Mouse (Mus musculus) mouse embryonic stem cell (cell line): ENCODE results near the gene Rnf24.

Experiments
- in situ Hi-C, 2 experiments: fragments of 300-500 bp; cut with MboI; formaldehyde crosslinking; loops; 1 replicate in 1 of 2; 3 replicates in 1 of 2; pipeline ENCODE4 v1.14.3; 2019 to 2020; ENCODE audit warnings: low sequenced_read_pairs in 2 of 2, low pct_unique_long_range_greater_than_20kb in 1 of 2, mixed read lengths in 1 of 2; ENCODE audit not compliant: unreplicated experiment in 1 of 2

Rnf24 gene

DNA sequence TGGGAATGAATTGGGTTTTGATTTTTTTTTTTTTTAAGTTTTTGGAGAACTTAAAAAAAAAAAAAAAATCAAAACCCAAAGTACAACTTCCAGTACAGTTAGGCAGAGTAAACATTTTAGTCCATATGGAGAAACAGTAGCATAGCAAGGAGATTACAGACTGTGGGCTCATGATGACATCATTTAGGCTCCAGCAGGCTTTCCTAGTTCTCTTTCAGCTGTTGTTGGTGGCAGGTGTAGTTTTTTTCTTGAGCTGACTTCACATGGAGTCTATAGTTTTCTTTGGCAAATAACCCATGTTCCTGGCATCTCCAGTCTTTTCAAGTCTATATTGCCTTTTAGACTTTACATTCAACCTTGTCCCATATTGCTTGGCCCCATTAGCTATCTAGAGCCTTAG, 62.0 kb downstream of the Rnf24 start:
- in situ Hi-C loops: no loop called here

DNA sequence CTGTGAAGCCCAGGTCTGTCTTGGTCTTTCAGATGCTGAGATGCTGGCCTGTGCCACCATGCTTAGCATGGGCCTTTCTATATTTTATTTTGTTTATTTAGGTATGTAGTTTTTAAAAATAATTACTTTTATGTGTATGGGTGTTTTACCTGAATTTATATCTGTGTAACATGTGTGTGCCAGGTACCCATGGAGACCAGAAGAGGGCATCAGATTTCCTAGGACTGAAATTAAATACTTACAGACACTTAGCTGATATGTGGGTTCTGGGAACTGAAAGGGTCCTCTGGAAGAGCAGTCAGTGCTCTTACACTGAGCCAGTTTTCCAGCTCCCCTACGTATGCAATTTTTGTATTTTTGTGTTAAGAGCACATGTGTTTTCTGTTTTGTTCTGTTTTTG, 66.4 kb downstream of the Rnf24 start:
- in situ Hi-C loops: no loop called here

DNA sequence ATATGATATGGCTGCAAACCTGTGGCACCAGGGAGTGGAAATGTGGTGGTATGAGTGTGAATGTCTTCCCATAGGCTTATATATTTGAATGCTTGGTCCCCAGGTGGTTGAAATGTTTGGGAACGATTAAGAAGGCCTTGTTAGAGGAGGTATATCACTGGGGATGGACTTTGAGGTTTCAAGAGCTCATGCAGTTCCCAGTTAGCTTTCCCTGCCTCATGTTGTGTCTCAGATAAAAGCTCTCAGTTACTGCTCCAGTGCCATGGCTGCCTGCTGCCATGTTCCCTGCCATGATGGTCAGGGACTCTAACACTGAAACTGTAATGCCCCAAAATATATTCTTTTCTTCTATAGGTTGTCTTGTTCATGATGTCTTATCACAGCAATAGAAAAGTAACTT, 71.1 kb downstream of the Rnf24 start:
- in situ Hi-C loops: no loop called here

DNA sequence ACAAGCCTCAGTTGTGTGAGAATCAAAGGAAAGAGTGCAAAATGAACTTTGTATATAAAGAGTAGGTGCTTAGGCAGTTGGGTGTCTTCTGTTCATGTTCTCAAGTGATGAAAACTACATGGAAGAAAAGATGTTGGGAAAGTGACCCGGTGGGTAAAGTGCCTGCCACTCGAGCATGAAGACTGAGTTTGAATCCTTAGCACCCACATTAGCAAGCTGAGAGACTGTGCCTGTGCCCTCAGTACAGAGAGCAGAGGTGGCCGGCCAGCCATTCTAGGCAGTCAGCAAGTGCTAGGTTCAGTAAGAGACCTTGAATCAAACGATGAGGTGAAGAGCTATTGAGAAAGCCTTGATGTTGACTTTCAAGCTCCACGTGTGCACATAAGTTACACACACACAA, 76.0 kb downstream of the Rnf24 start:
- in situ Hi-C loops: no loop called here

GRCm38 (mm10) chr2:131275493-131275892, 77.2 kb downstream of the Rnf24 start:
- in situ Hi-C loops: no loop called here

DNA sequence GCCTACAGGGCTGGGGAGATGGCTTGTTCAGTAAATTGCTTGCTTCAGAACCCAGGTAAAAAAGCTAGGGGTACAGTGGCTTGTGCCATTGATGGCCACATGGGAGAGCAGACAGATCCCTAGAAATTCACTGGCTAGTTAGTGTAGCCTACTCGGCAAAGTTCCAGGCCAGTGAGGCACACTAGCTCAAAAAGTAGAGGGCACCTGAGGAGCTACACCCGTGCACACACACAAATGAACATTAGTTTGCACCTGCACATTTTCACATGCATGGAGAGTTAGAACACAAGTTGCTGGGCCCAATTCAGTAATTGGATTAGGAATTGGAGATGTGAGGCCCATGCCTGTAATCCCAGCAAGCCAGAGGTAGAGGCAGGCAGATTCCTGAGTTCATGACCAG, 87.6 kb downstream of the Rnf24 start:
- in situ Hi-C loops: no loop called here

DNA sequence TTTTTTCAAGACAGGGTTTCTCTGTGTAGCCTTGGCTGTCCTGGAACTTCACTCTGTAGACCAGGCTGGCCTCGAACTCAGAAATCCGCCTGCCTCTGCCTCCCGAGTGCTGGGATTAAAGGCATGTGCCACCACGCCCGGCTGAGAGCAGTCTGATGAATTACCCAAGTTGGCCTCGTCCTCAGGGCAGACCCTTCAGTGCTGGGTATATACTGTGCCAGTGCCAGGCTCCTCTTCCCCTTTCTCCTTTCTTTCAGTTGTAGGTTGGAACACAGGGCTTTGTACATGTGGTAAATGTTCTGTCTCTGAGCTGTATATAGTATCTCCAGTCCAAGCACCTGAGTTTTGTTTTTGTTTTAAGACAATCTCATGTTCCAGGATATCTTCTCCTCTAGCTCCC, 88.7 kb downstream of the Rnf24 start:
- in situ Hi-C loops: no loop called here

DNA sequence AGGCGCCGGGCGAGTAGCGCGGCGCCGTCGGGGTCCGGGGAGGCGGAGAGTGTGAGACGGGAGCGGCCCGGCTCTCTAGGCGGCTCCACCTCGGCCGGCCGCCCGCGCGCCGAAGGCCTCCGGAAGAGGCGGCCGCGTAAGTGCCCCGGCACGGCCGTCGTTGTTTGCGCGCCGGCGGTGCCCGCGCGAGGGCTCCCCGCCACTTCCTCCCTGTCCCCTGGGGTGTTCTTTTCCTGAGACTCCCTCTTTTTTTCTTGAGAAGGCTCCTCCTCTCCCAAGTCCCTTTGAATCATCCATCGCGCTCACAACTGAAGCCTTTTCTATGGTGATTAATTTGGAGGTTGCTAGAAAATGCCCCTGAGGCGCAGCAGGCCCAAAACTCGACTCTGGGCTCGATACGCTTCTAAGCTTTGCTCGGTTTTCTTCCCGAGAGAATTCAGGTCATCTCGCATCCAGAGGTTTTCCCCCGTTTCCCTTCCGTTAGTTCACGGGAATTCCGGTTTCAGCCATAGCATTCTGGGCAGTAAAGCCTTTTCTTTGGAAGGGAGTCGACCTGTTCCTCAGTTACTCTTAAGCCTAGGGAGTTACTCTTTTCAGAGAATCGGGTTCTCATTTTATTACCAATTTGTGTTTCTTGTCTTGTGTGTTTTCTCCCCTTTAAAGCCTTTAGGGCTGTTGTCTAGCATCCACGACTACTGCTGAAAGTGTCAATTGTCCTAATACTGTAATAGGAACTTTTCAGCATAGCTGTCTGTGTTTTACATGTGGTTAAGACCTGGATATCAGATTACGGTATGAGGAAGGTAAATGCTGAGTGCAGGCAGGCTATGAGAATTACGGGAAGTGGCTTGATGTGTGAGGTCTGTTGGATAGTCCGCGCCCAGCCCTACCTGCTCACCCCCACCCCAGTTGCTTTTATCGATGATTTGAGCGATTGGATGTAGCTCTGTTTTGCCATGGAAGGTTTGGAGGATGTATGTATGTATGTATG, 89.7 kb downstream of the Rnf24 start:
- in situ Hi-C loops: no loop called here

DNA sequence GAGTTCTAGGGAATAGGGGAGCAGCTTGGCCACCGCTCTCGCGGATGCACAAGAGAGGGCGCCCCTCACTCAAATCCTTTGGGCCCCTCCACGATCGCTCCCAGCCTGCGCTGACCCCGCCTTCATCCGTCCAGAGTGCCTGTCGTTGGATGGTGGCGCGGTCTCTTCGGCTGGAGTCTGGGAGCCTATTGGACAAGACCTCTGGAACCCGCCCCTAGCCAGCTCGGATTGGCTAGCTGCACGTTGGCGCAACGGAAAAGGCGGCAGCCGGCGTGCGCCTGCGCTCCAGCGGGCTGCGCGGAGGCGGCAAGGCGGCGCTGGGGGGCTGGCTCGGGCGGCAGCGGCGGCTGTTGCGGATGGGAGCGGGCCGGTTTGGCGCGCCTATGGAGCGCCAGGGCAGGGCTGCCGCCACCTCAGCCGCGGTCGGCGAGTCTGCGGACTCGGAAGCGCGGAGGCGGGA, 90.4 kb downstream of the Rnf24 start, which contains the start of gene Pank2:
TSS of gene Pank2 (plus strand) at position 283 of the 460 bp plus-strand sequence.
- in situ Hi-C loops: no loop called here

DNA sequence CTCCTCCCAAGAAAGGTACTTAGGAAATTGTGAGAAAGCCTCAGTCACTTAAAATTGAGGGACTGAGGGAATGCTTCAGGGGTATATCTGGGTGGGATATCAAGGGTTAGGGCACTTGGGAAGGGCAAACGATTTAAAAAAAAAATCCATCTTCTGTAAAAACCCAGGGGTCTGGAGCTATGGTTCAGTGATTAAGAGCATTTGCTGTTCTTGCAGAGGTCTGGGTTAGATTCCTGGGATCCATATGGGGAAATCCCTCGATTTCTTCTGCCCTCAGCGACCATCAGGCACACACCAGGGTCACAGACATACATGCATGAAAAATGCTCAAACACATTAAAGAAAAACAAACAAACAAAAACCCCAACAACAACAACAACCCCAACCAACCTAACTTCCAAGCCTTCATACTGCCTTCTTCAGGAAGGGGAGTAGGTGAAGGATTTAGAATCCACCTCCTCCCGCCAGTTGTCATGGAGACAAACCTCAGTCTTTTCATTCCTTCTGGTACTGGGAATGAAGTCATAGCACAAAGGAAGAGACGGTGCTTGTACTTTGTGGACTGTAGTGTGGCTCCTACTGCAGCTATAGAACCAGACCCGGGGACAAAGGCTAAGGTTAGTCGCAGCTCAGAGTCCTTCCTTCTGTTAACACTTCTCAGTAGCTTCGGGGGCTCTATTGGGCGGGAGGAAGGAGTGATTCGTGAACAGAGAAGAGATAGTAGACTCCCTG, 91.0 kb downstream of the Rnf24 start:
- in situ Hi-C loops: no loop called here

- in situ Hi-C loops: no loop called here
Observed at GRCm38 (mm10) chr2:131260544-131261307, 92.0 kb downstream of the Rnf24 start.

DNA sequence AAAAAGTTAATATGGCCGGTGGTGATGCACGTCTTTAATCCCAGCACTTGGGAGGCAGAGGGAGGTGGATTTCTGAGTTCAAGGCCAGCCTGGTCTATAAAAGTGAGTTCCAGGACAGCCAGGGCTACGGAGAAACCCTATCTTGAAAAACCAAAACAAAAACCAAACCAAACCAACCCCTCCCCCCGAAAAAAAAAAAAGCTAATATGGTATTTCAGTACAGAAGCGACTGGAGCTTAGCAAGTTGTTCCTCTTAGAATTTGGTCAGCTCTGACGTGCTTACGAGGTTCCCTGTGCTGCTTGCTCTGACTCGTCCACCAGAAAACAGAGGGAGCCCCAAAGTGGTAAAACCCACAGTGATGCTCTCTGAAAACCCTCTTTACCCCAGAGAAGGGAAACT, 94.0 kb downstream of the Rnf24 start:
- in situ Hi-C loops: loop anchor here in 1 of 2 experiments (10.0 kb wide), 1 partner anchor 164 kb away; no protein-coding TSS in a partner anchor

- in situ Hi-C loops: loop anchor here in 1 of 2 experiments (10.0 kb wide), 1 partner anchor 161 kb away; no protein-coding TSS in a partner anchor
Observed at GRCm38 (mm10) chr2:131255738-131256137, 97.0 kb downstream of the Rnf24 start.

GRCm38 (mm10) chr2:131254329-131254713, 98.4 kb downstream of the Rnf24 start:
- in situ Hi-C loops: loop anchor here in 1 of 2 experiments (10.0 kb wide), 1 partner anchor 160 kb away; no protein-coding TSS in a partner anchor

- in situ Hi-C loops: loop anchor here in 1 of 2 experiments (10.0 kb wide), 1 partner anchor 159 kb away; no protein-coding TSS in a partner anchor
Observed at GRCm38 (mm10) chr2:131253681-131254328, 98.9 kb downstream of the Rnf24 start.
